Mouse (Mus musculus): ENCODE measurements around the gene Fam20b. TPM values are rescaled to one million over a fixed set of nuclear protein-coding genes. Genes with fewer than 3 reads are reported as not detected.

Gene Fam20b
- polyA plus RNA-seq, 1 experiment: 43.6 TPM

DNA sequence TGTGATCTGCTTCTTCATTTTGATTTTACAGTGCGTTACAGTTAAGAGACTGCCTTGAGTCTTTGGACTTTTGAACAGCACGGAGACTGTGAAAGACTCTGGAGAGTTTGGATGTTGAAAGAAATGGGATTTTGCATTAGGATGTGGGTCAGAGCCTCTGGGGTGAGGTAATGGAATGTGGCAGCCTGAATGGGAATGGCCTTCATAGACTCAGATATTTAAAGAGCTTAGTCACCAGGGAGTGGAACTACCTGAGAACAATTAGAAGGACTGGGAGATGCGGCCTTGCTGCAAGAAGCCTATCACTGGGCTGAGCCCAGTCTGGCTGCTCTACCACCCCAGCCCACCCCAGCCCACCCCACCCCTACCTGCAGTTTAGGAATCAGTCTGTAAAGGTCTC lies 41.7 kb downstream of the Fam20b start:
- H3K4me3 ChIP-seq (ENCODE audit: insufficient read depth, low read depth, low read length): no peak overlapping the region
- H3K36me3 ChIP-seq (ENCODE audit: control insufficient read depth, insufficient read depth, low read length): peaks cover 4% of the 10 kb centered on the region
- no peaks in the 10 kb centered on the region for H3K27me3 ChIP-seq (replicated peaks; ENCODE audit: control insufficient read depth, insufficient read depth, low read length)
- no peak for DNase-seq
- no peaks in the 10 kb centered on the region; the same call in 1 of the 2 replicates for H3K4me1 ChIP-seq (ENCODE audit: control insufficient read depth, insufficient read depth, low read length)
- H3K27ac ChIP-seq (ENCODE audit: insufficient read depth, low read depth, low read length): no peak overlapping the region
- 75% methylated on average over 3 of the region's 3 CpGs for WGBS
- TF ChIP-seq CTCF (conservative IDR thresholded peaks at IDR 0.05; ENCODE audit: insufficient read depth, insufficient read length, low read depth, low read length) (no peak), POLR2A (IDR thresholded peaks at IDR 0.05; ENCODE audit: low read depth, low read length) (no peak)

DNA sequence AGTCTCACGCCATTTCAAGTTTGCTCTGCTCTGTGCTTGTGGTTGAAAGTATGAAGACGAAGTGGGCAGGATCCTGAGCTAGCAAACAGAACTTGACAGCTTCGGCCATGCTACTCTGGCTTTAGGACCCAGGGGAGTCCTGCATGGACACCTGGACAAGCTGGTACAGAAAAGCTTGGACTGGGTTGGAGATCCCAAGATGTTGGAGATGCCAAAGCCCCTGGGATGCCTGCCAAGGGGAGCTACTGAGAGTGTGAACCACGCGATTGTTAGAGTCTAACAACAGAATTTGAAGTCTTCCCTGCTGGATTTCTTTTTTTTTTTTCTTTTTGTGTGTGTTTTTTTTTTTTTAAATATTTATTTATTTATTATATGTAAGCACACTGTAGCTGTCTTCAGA lies 42.3 kb downstream of the Fam20b start:
- H3K4me3 ChIP-seq (ENCODE audit: insufficient read depth, low read depth, low read length): no peak overlapping the region
- H3K27ac ChIP-seq (ENCODE audit: insufficient read depth, low read depth, low read length): no peak overlapping the region
- H3K27me3 ChIP-seq (replicated peaks; ENCODE audit: control insufficient read depth, insufficient read depth, low read length): no peaks in the 10 kb centered on the region
- H3K4me1 ChIP-seq (ENCODE audit: control insufficient read depth, insufficient read depth, low read length): no peaks in the 10 kb centered on the region; the same call in 1 of the 2 replicates
- DNase-seq: no peak
- 72% methylated on average over 5 of the region's 5 CpGs for WGBS
- peaks cover 4% of the 10 kb centered on the region for H3K36me3 ChIP-seq (ENCODE audit: control insufficient read depth, insufficient read depth, low read length)
- TF ChIP-seq CTCF (conservative IDR thresholded peaks at IDR 0.05; ENCODE audit: insufficient read depth, insufficient read length, low read depth, low read length) (no peak), POLR2A (IDR thresholded peaks at IDR 0.05; ENCODE audit: low read depth, low read length) (no peak)

DNA sequence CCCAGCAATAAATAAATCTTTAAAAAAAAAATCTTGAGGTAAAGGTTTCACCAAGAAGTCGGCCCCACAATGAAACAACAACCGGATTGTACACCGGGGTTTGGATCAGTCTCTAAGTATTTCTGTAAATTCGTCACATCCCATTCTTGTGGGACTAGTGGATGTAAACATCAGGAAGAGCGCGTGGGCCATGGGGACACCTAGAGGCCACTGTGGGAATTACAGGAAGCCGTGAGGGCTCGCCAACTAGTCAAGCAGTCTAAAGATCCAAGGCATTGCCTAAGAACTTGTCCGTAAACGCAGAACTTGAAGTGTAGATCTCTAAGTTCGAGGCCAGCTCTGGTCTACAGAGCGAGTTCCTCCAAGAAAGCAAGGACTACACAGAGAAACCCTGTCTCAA lies 42.7 kb downstream of the Fam20b start:
- peak; percentile 84 for TF ChIP-seq CTCF (conservative IDR thresholded peaks at IDR 0.05; ENCODE audit: insufficient read depth, insufficient read length, low read depth, low read length)
- no peak for TF ChIP-seq POLR2A (IDR thresholded peaks at IDR 0.05; ENCODE audit: low read depth, low read length)
- 48% methylated on average over 12 of the region's 12 CpGs for WGBS
- peak; percentile 56 for DNase-seq
- no peak overlapping the region for H3K27ac ChIP-seq (ENCODE audit: insufficient read depth, low read depth, low read length)
- peaks cover 4% of the 10 kb centered on the region for H3K36me3 ChIP-seq (ENCODE audit: control insufficient read depth, insufficient read depth, low read length)
- H3K4me3 ChIP-seq (ENCODE audit: insufficient read depth, low read depth, low read length): no peak overlapping the region
- H3K4me1 ChIP-seq (ENCODE audit: control insufficient read depth, insufficient read depth, low read length): no peaks in the 10 kb centered on the region; the same call in 1 of the 2 replicates
- no peaks in the 10 kb centered on the region for H3K27me3 ChIP-seq (replicated peaks; ENCODE audit: control insufficient read depth, insufficient read depth, low read length)

DNA sequence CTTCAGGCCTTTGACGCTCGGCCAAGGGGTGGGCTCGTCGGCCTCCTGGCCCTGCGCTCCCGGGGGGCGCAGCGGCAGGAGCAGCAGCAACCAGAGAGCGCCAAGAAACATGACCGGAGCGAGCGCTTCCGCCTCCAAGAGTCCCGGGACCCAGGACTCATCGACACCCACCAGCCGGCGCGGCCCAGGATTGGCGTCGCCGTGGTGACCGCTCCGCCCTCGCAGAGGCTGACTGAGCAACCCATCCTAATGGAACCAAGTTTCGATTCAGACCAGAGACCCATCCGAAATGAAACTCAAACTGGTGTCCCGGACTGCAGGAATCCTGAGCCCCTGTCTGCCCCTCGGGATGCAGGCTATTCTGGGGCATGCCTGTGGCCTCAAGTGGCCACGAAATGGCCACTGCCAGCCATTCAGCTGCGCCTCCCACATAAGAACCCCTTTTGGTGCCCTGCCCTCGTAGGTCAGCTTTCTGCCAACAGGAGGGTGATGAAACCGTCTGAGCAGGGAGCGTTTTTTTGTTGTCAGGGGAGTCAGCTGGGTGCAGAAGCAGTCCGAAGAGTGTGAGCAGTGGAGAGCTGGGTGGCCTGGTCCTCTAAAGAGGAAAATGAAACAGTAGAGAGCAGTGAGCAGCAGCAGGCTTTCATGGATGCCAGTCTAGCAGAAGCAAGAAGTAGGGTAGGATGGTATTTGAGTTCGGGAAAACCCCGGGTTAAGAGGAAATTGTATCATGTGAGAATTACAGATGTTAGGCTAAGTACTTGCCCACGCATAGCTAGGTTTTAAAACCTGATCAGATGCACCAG lies 44.5 kb downstream of the Fam20b start, which contains the start of gene Tor3a:
Tor3a (minus strand) TSS at position 162 of the 806 bp plus-strand sequence.
- peak within 1 kb of the TSS; percentile 32 for H3K27ac ChIP-seq (ENCODE audit: insufficient read depth, low read depth, low read length)
- no peaks in the 10 kb centered on the region for H3K36me3 ChIP-seq (ENCODE audit: control insufficient read depth, insufficient read depth, low read length)
- H3K27me3 ChIP-seq (replicated peaks; ENCODE audit: control insufficient read depth, insufficient read depth, low read length): no peaks in the 10 kb centered on the region
- peak within 1 kb of the TSS; percentile 73 for H3K4me3 ChIP-seq (ENCODE audit: insufficient read depth, low read depth, low read length)
- 4% methylated on average over 37 of the region's 37 CpGs for WGBS
- DNase-seq: peak; percentile 91
- TF ChIP-seq CTCF (conservative IDR thresholded peaks at IDR 0.05; ENCODE audit: insufficient read depth, insufficient read length, low read depth, low read length): no peak
- TF ChIP-seq POLR2A (IDR thresholded peaks at IDR 0.05; ENCODE audit: low read depth, low read length): peak; percentile 13
- no peaks in the 10 kb centered on the region; the same call in 1 of the 2 replicates for H3K4me1 ChIP-seq (ENCODE audit: control insufficient read depth, insufficient read depth, low read length)

DNA sequence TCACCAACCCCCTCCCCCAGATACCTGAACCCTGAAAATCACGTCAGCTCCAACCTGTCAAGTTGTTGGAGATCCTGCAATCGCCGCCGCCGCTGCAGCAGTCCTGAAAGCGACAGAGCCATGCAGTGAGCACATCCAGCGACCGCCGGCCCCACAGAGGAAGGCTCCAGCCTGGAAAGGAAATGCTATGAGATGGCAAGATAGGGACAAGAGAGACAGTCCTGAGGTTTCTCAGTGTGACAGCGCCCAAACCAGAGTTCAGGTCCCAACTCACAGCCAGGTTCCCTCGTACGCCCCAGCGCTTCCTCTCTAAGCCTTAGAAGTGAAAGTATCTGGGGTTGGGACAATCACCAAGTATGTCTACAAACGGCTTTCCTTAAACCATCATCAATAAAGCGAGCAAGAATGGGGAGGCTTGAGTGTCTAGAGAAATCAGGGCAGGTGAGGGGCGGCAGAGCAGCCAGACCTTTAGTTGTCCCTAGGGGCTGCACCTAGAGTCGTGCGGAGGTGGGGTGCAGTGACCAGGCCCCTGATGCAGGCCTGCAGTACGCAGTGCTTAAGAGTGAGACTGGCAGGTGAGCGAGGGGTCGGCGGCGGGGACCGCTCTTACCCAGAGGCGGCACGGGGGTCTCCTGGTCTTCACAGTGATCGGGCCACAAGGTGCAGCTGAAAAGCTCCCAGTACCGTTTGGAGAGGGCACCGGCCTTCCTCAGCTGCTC lies 45.3 kb downstream of the Fam20b start:
- TF ChIP-seq CTCF (conservative IDR thresholded peaks at IDR 0.05; ENCODE audit: insufficient read depth, insufficient read length, low read depth, low read length) (no peak), POLR2A (IDR thresholded peaks at IDR 0.05; ENCODE audit: low read depth, low read length) (no peak)
- WGBS: under 1% methylated on average over 29 of the region's 29 CpGs
- Histone ChIP-seq H3K27ac (ENCODE audit: insufficient read depth, low read depth, low read length) (peak overlapping the region; percentile 32), H3K36me3 (ENCODE audit: control insufficient read depth, insufficient read depth, low read length) (no peaks in the 10 kb centered on the region), H3K4me3 (ENCODE audit: insufficient read depth, low read depth, low read length) (peak overlapping the region; percentile 73), H3K27me3 (replicated peaks; ENCODE audit: control insufficient read depth, insufficient read depth, low read length) (no peaks in the 10 kb centered on the region), H3K4me1 (ENCODE audit: control insufficient read depth, insufficient read depth, low read length) (no peaks in the 10 kb centered on the region; the same call in 1 of the 2 replicates)
- peak; percentile 48 for DNase-seq

DNA sequence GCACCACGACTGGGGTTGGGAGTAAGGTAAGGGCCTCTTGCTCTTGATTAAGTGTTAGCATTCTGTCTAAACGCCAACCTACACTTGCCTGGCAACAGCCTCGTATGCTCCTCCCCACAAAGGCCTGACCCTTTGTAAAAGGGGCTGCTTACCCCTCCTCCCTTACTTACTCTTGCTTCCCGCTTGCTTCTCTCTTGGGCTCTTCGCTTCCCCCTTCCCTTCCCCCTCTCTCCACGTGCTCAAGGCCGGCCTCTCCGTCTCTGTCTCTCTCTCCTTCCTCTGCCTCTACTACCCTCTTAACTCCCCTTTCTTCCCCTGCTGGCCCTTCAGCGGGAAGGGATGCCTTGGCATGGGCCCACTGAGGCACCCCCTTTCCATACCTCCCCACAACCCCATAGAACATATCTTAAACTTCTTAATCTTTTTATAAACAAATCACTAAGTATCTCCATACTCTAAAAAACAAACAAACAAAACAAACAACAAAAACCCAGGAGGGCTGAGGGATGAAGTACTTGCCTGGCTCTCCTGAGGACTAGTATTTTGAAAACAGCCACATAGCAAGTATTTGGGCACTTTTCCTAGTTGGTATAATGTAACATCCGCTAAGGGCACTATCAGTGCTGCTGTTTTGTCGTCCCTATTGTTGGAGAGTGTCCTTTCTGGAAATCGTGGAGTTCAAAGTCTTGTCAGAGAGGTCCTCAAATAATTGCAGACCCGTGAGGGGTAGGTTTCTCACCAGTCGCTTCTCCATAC lies 46.0 kb downstream of the Fam20b start:
- Histone ChIP-seq H3K27me3 (replicated peaks; ENCODE audit: control insufficient read depth, insufficient read depth, low read length) (no peaks in the 10 kb centered on the region), H3K27ac (ENCODE audit: insufficient read depth, low read depth, low read length) (peak overlapping the region; percentile 32; the same call in 1 of the 2 replicates), H3K4me3 (ENCODE audit: insufficient read depth, low read depth, low read length) (peak overlapping the region; percentile 73), H3K4me1 (ENCODE audit: control insufficient read depth, insufficient read depth, low read length) (no peaks in the 10 kb centered on the region; the same call in 1 of the 2 replicates), H3K36me3 (ENCODE audit: control insufficient read depth, insufficient read depth, low read length) (no peaks in the 10 kb centered on the region)
- no peak for TF ChIP-seq CTCF (conservative IDR thresholded peaks at IDR 0.05; ENCODE audit: insufficient read depth, insufficient read length, low read depth, low read length)
- no peak for TF ChIP-seq POLR2A (IDR thresholded peaks at IDR 0.05; ENCODE audit: low read depth, low read length)
- 50% methylated on average over 14 of the region's 14 CpGs for WGBS
- no peak for DNase-seq

All from kidney, adult 2 months (tissue).